Mouse (Mus musculus) megakaryocyte, embryonic 14.5 days (primary cell): ENCODE data around the gene Hmcn1.

Experiments
- FLI1 ChIP-seq: IDR thresholded peaks from 2 replicates; pipeline ENCODE4 v1.6.1; 2012; ENCODE audit warnings: low read length, inconsistent platforms, mixed read lengths
- GATA1 ChIP-seq: IDR thresholded peaks from 3 replicates; pipeline ENCODE4 v1.6.1; 2012; ENCODE audit warnings: mixed read lengths, low read length, inconsistent platforms, borderline replicate concordance

DNA sequence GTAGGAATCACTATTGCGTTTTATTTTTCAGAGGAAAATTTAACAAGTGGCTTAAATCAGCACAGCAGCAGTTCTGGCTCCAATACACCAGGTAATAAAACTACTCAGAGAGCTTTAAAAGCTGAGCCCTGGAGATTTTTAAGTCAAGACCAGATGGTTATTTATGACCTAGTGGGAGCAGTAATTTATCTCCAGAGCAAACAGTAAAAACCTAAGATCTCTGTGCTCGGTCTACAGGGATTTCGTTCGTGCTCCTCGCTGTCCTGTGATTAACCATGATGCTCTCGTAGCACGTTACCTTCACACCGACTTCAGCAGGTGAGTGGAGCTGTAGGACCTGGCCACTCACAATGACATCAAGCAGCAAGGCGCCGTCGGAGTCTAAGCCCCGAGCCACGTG, 399.6 kb downstream of the Hmcn1 start:
- TF ChIP-seq FLI1 = no peak
- no peak for TF ChIP-seq GATA1
